In the genomic region with DNA sequence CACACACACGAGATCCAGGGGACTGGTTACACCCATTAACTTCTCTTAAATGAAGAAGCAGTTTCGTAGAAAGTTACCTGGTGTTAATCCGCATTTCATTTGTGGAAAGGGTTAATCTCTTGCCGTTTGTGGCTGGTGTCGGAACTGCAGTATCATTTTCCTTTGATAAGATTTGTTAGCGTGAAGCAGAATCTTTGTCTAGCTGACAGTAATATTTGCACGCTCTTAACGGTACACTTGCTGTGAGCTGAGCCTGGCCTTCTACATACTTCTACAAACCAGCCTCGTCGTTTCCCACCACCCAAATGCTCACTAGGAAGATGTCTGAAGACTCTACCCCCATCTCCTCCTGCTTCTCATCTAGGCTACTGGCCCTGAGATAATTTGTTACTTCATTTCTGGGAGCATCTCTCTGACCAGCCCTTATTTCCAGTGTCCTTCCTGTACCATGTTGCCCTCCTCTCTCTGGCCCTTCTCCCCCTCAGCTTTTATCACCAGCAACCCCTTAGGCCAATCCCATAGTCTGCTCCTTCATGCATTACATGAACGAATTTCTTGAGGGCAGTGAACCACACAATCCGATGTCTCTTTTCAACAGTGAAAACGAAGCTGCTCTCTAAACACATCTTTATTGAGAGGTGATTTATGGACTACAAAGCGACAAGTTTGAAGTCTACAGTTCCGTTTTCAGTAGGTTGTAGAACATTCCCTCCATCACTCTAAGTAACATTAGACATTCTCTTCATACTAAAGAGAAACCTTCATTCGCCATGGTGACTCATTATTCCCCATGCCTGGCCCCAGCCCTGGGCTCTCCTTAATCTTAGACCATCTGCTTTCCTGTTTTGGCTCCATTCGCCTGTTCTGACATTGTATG, we compare ENCODE assay signal across 11 mouse cellular contexts. TPM values are rescaled to one million over a fixed set of nuclear protein-coding genes. Genes with fewer than 3 reads are reported as not detected.
DNase-seq lines count a peak whose midpoint lies in the region; ATAC-seq and TF ChIP-seq lines count a peak whose summit lies in the region.
"Had no signal": no experiment of that assay in that cellular context is flagged by ENCODE, and none has a peak within 500 bp of the region (broad histone marks: within the 10 kb centered on the region; RNA-seq: fewer than 3 reads in every experiment).

No protein-coding gene starts in this region.

- no peak for TF ChIP-seq POLR2A in kidney, adult 2 months (IDR thresholded peaks at IDR 0.05; ENCODE audit: low read depth, low read length)

- H3K27me3 ChIP-seq in kidney, adult 2 months (replicated peaks; ENCODE audit: control insufficient read depth, insufficient read depth, low read length): no peaks in the 10 kb centered on the region
- no peaks in the 10 kb centered on the region for H3K27me3 ChIP-seq in forebrain, embryonic 14.5 days (replicated peaks; ENCODE audit: control insufficient read depth, insufficient read depth, low read length)
- peaks cover 30% of the 10 kb centered on the region for H3K27me3 ChIP-seq in midbrain, embryonic 13.5 days
- H3K27me3 ChIP-seq: stomach, embryonic 15.5 days had no signal

- no peak for TF ChIP-seq CTCF in kidney, adult 2 months (conservative IDR thresholded peaks at IDR 0.05; ENCODE audit: insufficient read depth, insufficient read length, low read depth, low read length)

- H3K4me1 ChIP-seq in kidney, adult 2 months (ENCODE audit: control insufficient read depth, insufficient read depth, low read length): no peaks in the 10 kb centered on the region
- H3K4me1 ChIP-seq in forebrain, embryonic 14.5 days (ENCODE audit: control insufficient read depth, insufficient read depth, low read length): peaks cover 39% of the 10 kb centered on the region
- peaks cover 51% of the 10 kb centered on the region for H3K4me1 ChIP-seq in midbrain, embryonic 13.5 days (replicated peaks)

- no peak overlapping the region for H3K9ac ChIP-seq in forebrain, embryonic 14.5 days (ENCODE audit: low read length)
- H3K9ac ChIP-seq in midbrain, embryonic 13.5 days (replicated peaks): no peak overlapping the region
- H3K9ac ChIP-seq: lung, embryonic 15.5 days; stomach, embryonic 15.5 days had no signal

- intact Hi-C loops in heart, postnatal 36 days (cut with DNase I): no loop called here
- intact Hi-C loops in heart, postnatal 14 days (cut with DNase I): no loop called here

- peak; percentile 10 for DNase-seq in kidney, adult 2 months
- DNase-seq in kidney, adult 11 months: no peak
- peak; percentile 61 for DNase-seq in MN1 (ENCODE audit: low spot score)
- peak; percentile 47 for DNase-seq in forebrain, embryonic 14.5 days (ENCODE audit: low spot score)
- no peak for DNase-seq in heart, postnatal 36 days
- no peak for DNase-seq in heart, adult 8-10 months (ENCODE audit: low spot score)
- DNase-seq in heart, postnatal 14 days: no peak
- DNase-seq: heart, adult 2 months had no signal

- H3K27ac ChIP-seq in kidney, adult 2 months (ENCODE audit: insufficient read depth, low read depth, low read length): no peak overlapping the region
- H3K27ac ChIP-seq in forebrain, embryonic 14.5 days (ENCODE audit: low read depth, low read length): 0 out of 2 replicates have a peak overlapping the region, but pooled peaks have one; percentile 21
- H3K27ac ChIP-seq in midbrain, embryonic 13.5 days: no peak overlapping the region
- H3K27ac ChIP-seq: heart, adult 2 months; lung, embryonic 15.5 days; stomach, embryonic 15.5 days had no signal

- no peak overlapping the region for H3K4me3 ChIP-seq in kidney, adult 2 months (ENCODE audit: insufficient read depth, low read depth, low read length)
- H3K4me3 ChIP-seq in forebrain, embryonic 14.5 days (ENCODE audit: low read depth, low read length): no peak overlapping the region
- no peak overlapping the region for H3K4me3 ChIP-seq in midbrain, embryonic 13.5 days (replicated peaks)
- H3K4me3 ChIP-seq: heart, adult 2 months; lung, embryonic 15.5 days; stomach, embryonic 15.5 days had no signal

- ATAC-seq in forebrain, embryonic 14.5 days: no peak
- no peak; the same call in 1 of the 2 replicates for ATAC-seq in midbrain, embryonic 13.5 days

- WGBS in kidney, adult 2 months: 37% methylated on average over 17 of the region's 17 CpGs
- WGBS in forebrain, embryonic 14.5 days: 43% methylated on average over 17 of the region's 17 CpGs
- WGBS in midbrain, embryonic 13.5 days: 19% methylated on average over 17 of the region's 17 CpGs

- H3K9me3 ChIP-seq in forebrain, embryonic 14.5 days (replicated peaks; ENCODE audit: control insufficient read depth, low read length): no peaks in the 10 kb centered on the region
- H3K9me3 ChIP-seq in midbrain, embryonic 13.5 days: no peaks in the 10 kb centered on the region
- H3K9me3 ChIP-seq: lung, embryonic 15.5 days; stomach, embryonic 15.5 days had no signal

- no peaks in the 10 kb centered on the region for H3K36me3 ChIP-seq in kidney, adult 2 months (ENCODE audit: control insufficient read depth, insufficient read depth, low read length)
- H3K36me3 ChIP-seq in forebrain, embryonic 14.5 days (ENCODE audit: control insufficient read depth, insufficient read depth, low read length): no peaks in the 10 kb centered on the region
- no peaks in the 10 kb centered on the region for H3K36me3 ChIP-seq in midbrain, embryonic 13.5 days
- H3K36me3 ChIP-seq: lung, embryonic 15.5 days; stomach, embryonic 15.5 days had no signal

- no peak overlapping the region for H3K4me2 ChIP-seq in forebrain, embryonic 14.5 days (ENCODE audit: low read length)
- 0 out of 2 replicates have a peak overlapping the region, but pooled peaks have one; percentile 2 for H3K4me2 ChIP-seq in midbrain, embryonic 13.5 days (replicated peaks)
- H3K4me2 ChIP-seq: lung, embryonic 15.5 days; stomach, embryonic 15.5 days had no signal

RNA-seq across cellular contexts. Expression of a gene that starts 36.3 kb away (rescaled TPM):
- polyA plus RNA-seq in kidney, adult 2 months (2012; rRNA removed): 24.6 and 31.1 TPM in 2 replicates
- 124 and 130 TPM in 2 replicates for polyA plus RNA-seq in forebrain, embryonic 14.5 days (2014; fragmentation: Nextera tagmentation; extraction: Ambion mirVana)
- 103 TPM in 2 replicates for polyA plus RNA-seq in midbrain, embryonic 13.5 days (2015; fragmentation: Nextera tagmentation; extraction: Ambion mirVana)
- 10 to 100 TPM; 37.7 to 39.7 TPM for total RNA-seq in heart, postnatal 36 days (2021)
- total RNA-seq in heart, adult 8-10 months (2022): 10 to 100 TPM; 43.2 to 56.8 (median 53.3) TPM
- total RNA-seq in heart, postnatal 14 days (2021): 10 to 100 TPM; 36.9 to 41.6 TPM

RNA-seq across cellular contexts. Expression of a gene that starts 48.8 kb away (rescaled TPM):
- 37.7 and 58.1 TPM in 2 replicates for polyA plus RNA-seq in kidney, adult 2 months (2012; rRNA removed)
- polyA plus RNA-seq in forebrain, embryonic 14.5 days (2014; fragmentation: Nextera tagmentation; extraction: Ambion mirVana): 50.6 and 62.8 TPM in 2 replicates
- 46.6 and 48.0 TPM in 2 replicates for polyA plus RNA-seq in midbrain, embryonic 13.5 days (2015; fragmentation: Nextera tagmentation; extraction: Ambion mirVana)
- total RNA-seq in heart, postnatal 36 days (2021): 1,000 to 10,000 TPM; 1,777 to 1,954 TPM
- total RNA-seq in heart, adult 8-10 months (2022): 1,000 to 10,000 TPM; 1,836 to 2,320 (median 2,004) TPM
- total RNA-seq in heart, postnatal 14 days (2021): 1,000 to 10,000 TPM; 1,706 to 1,771 TPM

Comparison
In these comparisons a context has a peak if more than half of its experiments do, and no peak if none do; other contexts are left out.
1. DNase-seq: peak in kidney, adult 2 months (single experiment), MN1 (single experiment) and forebrain, embryonic 14.5 days (single experiment); none in kidney, adult 11 months (single experiment), heart, postnatal 36 days (0 of 2), heart, adult 8-10 months (single experiment) and heart, postnatal 14 days (0 of 2).